Mouse (Mus musculus) kidney, adult 2 months (tissue): ENCODE data around the gene Stx17.

Experiments
- CTCF ChIP-seq: fragments of 200-500 bp; conservative IDR thresholded peaks from 2 replicates; pipeline ENCODE4 v1.5.1; 2011; ENCODE audit warnings: low read depth, mild to moderate bottlenecking, control low read depth, low read length, moderate library complexity, mixed read lengths; ENCODE audit not compliant: insufficient read depth, insufficient read length
- POLR2A ChIP-seq: fragments of 200-500 bp; IDR thresholded peaks from one replicate; pipeline ENCODE4 v1.6.1; 2011; ENCODE audit warnings: low read depth, low read length, control low read depth

DNA sequence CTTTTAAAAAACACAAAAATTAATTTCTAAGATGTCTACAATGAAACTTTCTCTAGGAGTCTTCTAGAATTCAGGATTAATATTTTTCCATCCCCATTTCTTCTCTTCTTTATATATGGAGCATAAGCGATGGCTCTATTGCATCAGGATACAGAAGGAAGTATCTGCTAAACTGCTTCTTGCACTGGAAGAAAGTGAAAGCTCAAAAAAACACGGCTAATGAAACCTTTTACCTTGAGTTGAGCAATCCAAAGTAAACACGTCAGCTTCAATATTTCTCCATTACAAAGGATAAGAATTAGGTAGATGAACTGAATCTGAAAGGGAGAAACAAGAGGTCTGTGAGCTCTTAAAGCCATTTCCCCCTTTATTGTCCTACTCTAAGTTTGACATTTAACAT, 8.0 kb downstream of the Stx17 start:
- no peak for TF ChIP-seq CTCF
- no peak for TF ChIP-seq POLR2A
